Mouse (Mus musculus): ENCODE measurements around the gene Eef1a1.
"Not testable (repeated sequence)": the region's sequence is repeated elsewhere in the genome, so short reads cannot be mapped to it uniquely, and the experiment has no call there.

Eef1a1 gene

DNA sequence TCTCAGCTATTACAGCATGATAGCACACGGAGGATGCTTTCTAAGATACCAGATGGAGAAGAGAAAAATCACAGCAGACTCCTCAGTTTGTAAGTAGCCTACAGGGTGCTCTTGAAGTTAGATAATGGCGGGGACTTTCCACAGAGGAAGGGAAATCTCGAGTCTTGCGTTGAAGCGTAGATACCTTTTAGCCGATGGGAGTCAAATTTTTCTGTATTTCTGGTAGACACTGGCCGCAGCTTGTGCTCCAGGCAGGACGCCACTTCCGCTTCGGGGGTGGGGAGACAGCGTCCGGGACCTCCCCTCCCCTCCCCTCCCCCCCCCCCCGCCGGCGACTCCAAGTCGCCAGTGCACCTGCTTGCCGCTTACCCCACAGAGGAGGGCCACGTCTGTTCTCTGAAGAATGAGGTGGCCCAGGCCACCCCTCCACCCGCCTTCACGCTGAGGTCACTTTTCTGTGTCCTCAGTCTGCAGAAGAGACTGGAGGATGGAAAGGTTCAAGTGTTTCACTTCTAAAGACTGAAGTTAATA is at the start of gene Eef1a1:
Gene Eef1a1, minus strand, starts transcription at position 262 of the 531 bp plus-strand sequence.
- DNase-seq (ENCODE audit: low spot score in 2 of 2): peak; percentile 10 to 47

DNA sequence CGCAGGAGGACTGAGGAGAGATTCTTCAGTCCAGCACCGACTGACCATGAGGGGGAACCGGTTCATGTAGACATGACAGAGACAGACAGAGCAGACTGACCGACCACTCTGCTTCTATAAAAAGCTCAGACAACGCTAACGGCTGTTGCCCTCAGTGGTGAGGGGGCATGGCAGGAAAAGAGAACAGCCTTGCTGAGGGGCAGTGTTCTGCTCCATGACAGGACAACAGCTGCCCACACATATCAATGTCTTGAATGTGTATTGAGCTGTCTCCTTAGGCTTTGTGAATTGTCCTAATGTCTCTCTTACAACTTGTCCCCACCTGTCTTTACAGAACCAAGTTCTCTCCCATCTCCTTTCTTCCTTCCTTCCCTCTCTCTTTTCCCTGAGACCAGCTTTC is 49.5 kb upstream of the Eef1a1 start:
- no peak for DNase-seq (ENCODE audit: low spot score in 2 of 2)

DNA sequence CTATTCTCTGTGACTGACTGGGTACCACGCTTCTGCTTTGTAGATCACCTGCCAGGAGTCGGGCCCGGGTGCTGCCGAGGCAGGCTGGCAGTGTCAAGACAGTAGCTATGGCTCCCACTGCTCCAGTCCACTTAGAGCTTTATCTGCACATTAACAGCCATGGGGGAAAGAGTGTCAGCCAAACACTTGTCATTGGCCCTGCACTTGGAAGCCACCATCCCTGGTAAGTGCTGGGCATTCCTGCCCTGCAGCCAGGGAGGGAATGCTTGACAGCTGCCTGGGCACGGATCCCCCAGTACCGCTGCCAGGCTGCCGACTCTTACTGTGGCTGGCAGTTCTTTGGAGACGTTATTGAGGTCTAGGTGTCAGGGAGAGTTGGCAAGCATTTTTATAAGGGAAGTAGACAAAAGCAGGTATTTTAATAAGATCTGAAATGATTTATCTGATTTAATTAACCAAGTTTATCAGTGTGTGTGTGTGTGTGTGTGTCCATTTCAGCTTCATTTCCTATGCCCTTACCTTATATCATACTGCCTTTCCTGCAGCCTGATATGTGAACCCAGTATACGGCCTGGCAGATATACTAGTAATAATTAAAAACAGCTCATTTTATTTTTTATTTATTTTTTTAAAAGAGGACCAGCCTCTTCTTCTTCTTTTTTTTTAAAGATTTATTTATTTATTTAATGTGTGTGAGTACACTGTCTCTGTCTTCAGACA is 48.4 kb upstream of the Eef1a1 start:
- no peak for DNase-seq (ENCODE audit: low spot score in 2 of 2)

DNA sequence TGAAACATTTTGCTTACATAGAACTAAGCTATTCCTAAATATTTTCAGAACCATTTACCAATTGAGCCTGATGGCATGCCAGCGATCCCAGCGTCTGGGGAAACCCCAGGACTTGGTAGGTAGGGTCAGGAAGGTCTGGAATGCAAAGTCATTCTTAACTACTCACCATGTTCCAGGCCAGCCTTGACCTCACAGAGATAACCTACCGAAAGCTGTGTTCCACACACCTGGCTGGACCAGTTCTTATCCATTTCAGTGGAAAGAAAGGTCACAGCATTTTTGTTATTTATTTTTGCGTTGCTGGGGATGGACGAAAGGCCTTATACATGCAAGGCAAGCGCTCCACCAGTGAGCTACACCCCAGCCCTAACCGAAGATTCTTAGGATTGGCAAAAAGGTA is 45.7 kb upstream of the Eef1a1 start:
- no peak for DNase-seq (ENCODE audit: low spot score in 2 of 2)

DNA sequence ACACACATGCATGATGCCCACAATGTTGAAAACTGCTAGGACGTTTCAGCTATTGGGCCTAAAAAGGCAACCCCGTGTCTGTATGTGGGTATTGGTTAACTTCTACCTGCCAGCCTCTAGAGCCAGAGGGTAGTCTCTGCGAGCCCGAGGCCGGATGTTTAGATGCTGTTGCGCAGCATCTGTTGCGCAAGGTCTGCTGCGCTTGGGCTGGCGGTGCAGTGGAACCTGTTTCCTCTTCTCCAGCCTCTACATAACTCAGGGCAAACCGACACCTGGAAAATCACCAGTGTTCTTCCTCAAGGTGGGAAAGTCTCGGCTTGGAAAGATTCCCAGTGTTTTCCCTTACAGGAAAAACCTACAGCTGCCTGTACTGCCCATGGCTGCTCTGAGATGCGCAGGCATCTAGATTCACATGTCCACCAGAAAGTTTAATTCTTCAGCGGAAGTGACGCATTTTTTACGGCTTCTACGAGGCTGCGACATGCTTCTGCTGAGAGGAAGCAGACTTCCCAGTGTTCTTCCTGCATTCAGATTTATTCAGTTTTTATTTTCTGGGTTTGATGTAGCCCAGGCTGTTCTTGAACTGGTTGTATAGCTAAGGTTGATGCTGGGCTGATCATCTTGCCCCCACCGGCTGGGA is 44.5 kb upstream of the Eef1a1 start:
- DNase-seq (ENCODE audit: low spot score in 2 of 2): peak; percentile 18 to 35

DNA sequence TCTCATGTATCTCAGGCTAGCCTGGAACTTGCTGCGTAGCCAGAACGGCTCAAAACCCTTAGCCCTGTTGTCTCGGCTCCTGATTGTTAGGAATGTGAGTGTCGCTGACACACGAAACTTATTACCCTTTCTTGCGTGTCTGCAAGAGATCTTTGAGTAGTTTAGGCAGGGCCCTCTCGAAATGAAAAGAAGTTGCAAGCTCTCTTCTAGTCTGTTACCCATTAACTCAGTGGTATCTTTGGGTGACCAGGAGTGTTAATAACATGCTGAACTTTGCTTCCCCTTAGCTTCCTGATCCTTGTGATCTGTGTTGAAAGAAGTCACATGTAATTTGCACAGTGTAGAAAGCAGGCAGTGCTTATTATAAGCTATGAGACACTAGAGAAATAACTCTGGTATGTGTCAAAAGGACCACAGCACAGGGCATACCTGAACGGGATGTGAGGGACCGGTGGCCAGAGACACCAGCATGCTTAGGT is 43.4 kb upstream of the Eef1a1 start:
- DNase-seq (ENCODE audit: low spot score in 2 of 2): no peak

DNA sequence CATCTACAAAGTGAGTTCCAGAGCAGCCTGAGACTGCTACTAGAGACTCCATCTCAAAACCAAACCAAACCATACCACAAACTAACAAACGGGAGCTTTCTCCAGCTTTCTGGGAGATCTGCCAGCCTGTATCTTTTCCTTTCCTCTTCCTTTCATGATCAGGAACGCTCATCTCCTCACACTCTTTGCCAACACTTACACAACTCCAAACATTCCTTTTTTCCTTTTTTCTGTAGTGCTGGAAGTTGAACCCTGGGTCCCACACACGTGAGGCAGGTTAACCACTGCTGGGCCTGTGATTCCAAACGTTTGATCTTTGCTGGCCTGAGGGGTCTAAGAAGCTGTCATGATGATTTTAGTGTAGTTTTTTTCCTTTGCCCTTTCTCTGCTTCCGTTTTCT is 42.9 kb upstream of the Eef1a1 start:
- DNase-seq (ENCODE audit: low spot score in 2 of 2): no peak

DNA sequence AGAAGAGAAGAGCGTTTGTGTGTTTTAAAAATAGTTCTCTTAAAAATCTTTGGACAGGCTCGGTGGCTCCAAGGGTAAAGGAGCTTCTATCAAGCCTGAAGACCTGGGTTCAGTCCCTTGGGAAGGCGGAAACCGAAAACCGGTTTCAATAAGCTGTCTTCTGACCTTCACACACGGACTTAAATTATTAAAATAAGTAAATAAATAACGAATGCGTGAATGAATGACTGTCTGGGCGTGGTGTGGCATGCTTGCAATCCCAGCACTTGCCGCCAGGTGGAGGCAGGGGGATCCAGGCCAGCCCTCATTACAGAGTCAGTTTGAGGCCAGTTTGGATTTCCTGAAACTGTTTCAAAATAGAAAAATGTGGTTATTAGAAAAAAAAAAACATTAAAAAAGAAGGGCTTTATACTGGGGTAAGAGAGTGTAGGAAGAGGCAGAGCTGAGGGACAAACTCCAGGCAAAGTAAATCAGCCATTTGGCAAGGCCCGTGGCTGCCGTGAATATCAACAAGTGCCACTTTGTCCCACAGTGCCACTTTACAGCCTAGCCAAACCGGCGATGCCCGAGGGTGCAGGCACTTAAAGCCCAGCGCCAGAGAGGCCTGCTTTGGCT is 38.9 kb upstream of the Eef1a1 start:
- DNase-seq (ENCODE audit: low spot score in 2 of 2): peak; percentile 64 to 78

DNA sequence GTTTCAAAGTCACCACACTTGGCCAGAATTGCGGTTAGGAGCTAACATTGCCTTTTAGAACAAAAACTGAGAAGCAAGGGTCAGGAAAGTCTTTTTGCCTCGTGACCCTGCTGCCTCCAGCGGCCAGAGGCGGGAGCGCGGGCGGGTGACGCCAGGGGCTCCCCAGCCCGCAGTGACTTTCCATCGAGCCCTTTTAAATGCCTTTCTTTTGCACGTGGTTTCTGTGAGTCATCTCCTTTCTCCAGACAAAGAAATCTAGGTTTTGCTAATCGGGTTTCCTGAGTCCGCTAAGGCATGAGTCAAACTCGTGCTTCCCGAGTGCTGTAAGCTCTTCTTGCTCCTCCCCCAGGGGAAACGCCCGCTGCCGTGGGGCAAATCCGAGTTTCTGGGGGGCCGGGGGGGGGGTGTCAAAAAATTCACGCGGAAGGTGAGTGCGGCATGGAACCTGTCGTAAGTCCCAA is 38.4 kb upstream of the Eef1a1 start:
- peak; percentile 47 to 69 for DNase-seq (ENCODE audit: low spot score in 2 of 2)

DNA sequence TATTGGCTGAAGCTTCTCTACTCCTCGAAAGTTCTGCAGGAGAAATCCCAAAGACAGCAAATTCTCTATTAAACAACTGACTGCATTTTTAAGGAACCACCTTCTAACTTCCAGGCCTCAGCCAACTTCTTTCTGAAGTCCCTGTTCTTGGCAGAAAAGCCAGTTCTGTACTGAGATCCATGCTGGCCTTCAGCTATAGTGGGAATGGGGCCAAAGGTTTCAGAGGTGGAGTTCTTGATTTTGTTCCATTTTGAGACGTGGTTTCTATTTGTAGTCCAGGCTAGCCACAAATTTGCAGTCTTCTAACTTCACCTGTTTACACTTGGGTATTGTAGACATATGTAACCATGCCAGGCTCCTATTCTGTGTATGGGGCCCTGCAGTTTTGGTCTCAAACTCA is 37.3 kb upstream of the Eef1a1 start:
- no peak for DNase-seq (ENCODE audit: low spot score in 2 of 2)

DNA sequence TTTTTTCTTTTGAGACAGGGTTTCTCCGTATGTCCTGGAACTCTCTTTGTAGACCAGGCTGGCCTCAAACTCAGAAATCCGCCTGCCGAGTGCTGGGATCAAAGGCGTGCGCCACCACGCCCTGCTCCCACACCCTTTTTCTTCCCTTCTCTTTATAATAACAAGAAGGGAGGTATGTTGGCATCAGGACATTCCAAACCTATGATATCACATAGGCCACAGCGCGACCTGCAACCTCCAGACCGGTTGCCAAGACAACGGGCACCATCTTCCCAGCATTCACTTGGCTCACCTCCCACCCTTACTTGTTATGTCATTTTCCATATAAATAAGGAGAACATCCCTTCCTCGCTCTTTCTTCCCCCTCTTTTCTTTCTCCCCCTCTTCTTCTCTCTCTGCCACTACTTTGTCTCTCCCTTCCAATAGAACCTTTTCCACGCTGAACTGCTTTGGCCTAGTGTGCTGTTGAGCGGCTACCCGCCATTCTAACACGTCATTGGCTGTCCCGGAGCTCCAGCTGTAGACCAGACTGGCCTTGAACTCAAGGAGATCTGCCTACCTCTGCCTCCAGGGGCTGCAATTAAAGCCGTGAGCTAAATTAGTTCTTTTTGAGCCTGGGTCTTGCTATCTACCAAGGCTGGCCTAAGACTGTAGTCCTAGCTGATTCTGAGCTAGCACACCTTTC is 36.6 kb upstream of the Eef1a1 start:
- DNase-seq (ENCODE audit: low spot score in 2 of 2): no peak

DNA sequence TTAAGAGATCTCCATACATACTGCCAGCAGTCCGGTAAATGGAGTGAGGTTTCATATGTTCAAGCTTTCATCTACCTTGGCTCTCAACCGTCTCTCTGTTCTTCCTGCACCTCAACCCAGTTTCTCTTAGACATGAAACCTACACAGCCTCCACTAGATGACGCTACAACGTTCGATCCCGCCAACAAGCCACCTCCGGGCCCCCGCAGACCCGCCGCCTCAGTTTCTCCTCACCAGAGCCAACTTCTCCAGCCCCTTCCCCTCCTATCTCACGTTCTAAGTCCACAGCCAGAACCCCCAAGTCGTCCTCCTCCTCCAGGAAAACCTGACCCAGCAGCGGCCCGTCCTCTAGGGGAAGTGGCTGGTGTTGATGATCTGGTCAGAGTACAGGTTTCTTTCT is 32.7 kb upstream of the Eef1a1 start:
- peak in 1 of 2 experiments; percentile 26 for DNase-seq (ENCODE audit: low spot score in 2 of 2)

DNA sequence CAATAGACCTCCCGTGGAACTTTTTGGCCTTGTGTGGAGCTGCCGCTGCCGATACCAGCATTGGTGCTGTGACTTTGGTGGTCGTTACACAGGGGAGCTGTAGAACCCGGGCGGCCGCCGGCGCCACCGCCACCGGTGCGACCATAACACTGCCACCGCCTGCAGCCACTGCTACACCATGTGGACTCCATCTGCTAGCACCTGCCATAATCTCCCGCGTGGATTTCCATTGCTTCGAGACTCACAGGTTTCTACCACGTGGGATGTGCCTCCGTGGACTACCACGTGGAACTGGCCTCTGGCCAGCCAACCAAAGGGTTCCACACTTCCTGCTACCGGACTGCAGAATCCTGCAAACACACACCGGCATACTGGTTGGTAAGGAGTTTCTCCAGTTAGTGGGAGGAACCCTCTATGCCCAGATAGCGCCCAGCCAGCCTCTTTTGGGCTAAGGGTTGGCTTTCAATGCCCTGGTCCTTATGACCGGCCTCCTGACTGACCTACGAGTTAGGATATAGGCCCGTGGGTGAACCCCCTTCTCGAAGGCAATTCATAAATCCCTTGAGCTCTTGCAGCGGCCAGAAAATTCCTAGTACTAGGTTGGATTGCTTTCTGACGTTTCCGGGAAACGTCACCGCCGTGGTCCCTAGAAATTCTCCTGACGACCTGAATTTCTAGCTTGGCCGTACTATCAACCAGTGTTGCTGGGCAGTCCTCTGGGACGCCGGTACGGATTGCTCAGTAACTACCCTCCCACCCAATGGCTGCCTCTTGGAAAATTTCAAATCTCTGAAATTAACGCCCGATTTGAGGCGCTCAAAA is 32.0 kb upstream of the Eef1a1 start:
- peak in 1 of 2 experiments; percentile 8 for DNase-seq (ENCODE audit: low spot score in 2 of 2)

DNA sequence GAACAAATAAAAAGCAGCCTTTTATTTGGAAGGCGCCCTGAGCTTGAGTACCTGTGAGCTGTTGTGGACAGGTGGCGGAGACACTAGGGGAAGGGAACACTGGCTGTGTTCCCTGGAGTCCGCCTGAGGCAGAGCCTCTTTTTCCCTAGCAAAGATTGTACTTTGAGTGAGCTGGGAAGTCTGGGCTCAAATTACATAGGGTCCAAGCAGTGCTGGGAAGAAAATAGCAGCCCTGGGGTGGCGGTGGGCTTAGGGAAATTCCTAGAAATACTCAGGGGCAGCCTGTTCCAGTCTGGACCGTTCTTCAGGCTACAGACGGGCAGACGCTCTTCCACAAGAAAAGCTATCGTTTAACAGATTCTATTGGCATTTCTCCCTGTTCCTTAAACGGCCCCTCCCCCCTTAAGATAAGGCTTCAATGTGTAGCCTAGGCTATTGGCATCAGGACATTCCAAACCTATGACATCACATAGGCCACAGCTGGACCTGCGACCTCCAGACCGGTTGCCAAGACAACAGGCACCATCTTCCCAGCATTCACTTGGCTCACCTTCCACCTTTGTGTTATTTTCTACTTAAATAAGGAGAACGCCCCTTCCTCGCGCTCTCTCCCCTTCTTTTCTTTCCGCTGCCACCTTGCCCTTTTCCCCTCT is 31.3 kb upstream of the Eef1a1 start:
- no peak for DNase-seq (ENCODE audit: low spot score in 2 of 2)

DNA sequence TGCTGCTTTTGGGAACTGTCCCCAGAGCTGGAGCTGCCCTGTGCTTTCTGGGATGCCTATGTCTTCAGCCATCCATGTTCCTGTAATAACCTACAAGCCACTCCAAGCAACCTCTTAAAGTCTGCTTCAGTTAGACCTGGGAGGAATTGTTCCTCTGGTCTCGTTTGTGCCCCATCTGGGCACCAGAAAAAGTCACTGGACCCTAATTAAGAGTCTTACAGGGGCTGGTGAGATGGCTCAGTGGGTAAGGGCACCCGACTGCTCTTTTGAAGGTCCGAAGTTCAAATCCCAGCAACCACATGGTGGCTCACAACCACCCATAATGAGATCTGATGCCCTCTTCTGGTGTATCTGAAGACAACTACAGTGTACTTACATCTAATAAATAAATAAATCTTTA is 28.3 kb upstream of the Eef1a1 start:
- not testable (repeated sequence) for DNase-seq (ENCODE audit: low spot score in 2 of 2)

DNA sequence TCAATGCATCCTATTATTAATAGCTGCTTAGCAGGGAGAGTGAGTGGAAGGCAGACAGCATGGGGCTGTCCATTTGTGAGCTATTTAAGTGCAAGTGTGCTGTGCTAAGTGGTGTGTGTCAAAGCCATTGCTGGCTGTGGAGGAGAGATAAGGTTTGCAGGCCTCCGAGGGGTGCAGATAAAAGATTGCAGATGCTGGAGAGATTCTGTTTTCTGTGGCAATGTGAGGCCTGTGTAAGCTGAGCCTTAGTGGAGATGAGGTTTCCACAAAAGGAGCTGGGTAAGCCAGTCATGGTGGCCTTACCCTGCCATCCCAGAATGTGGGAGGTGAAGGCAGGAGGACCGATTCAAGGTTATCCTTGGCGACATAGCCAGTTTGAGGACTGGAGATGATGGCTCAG is 27.2 kb upstream of the Eef1a1 start:
- DNase-seq (ENCODE audit: low spot score in 2 of 2): no peak

DNA sequence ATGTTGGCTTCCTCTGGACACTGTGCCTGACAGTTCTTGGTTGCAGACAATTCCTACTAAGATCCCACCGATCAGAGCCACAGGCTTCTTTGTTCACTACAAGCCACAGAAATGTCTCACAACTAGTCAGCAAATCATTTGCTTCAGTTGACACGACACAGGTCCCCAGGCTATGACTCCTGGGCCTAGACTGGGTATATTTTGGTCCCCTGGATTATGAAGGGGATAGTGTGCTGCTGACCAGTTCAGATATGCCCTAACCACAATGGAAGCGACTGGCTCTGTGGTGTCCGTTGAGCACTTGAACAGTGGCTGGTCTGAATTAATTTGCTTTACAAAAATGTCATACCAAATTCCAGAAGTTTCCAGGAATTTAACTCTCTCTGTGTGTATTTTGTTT is 25.7 kb upstream of the Eef1a1 start:
- no peak for DNase-seq (ENCODE audit: low spot score in 2 of 2)

DNA sequence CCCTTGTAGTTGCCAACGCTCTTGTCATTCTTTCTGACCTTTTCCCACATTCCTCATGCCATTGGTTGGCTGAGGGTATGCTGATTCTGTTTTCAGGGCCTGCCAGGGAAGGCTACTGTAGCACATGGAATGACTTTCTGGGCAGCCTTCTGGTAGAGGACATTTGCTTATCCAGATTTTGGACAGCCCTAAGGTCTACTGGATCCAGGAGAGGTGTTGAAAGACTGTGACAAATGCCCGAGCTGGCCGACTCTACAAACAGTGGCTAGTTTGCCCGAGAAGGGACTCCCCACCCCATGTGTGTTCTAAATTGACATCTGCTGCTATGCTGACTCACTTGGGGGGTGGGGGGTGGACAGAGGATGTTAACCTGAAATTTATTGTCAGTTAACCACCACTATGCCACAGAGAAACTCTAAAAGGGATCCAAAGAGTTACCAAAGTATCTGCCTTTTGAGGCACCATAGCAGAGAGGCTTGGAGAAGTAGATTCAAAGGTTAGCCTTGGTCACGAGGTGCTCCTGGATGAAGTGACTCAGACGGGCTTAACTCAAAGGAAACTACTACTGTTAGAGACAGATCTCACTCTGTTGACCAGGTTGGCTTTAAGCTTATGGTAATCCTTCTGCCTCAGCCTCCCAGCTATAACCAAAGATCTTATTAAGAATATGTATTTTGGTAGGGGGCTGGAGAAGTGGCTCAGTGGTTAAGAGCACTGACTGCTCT is 25.0 kb upstream of the Eef1a1 start:
- DNase-seq (ENCODE audit: low spot score in 2 of 2): no peak

DNA sequence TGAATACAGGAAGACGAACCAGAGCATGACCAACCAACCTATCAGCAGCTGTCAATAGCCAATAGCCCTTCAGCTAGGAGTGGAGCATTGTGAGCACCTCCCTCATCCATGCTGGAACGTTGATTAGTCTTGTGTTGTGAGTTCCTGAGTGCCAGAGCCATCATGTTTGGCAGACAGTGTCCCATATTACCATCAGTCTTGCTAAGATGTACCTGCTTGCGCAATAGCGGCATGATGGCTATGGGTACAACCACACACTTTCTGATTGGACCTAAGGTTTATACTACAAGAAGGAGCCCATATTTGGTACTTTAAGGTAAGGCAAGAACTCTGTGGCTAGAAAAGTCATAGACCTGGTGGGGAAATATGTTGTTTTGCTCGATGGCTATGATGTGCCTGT is 22.8 kb upstream of the Eef1a1 start:
- DNase-seq (ENCODE audit: low spot score in 2 of 2): no peak

All from spleen, postnatal 14 days (tissue).